14 mouse cellular contexts compared by ENCODE assay signal in genomic region chr17:27627451-27627850, GRCm38 (mm10). TPM values are rescaled to one million over a fixed set of nuclear protein-coding genes. Genes with fewer than 3 reads are reported as not detected.
DNase-seq lines count a peak whose midpoint lies in the region; ATAC-seq and TF ChIP-seq lines count a peak whose summit lies in the region.
"Had no signal": no experiment of that assay in that cellular context is flagged by ENCODE, and none has a peak within 500 bp of the region (broad histone marks: within the 10 kb centered on the region; RNA-seq: fewer than 3 reads in every experiment).

No protein-coding gene starts in this region.

- TF ChIP-seq POLR2A in liver, adult 2 months (IDR thresholded peaks at IDR 0.05; ENCODE audit: extremely low read depth, insufficient read depth, low read length) = no peak

- H3K4me1 ChIP-seq in liver, adult 2 months (ENCODE audit: control insufficient read depth, insufficient read depth, low read length) = peaks cover 6% of the 10 kb centered on the region; the same call in 1 of the 2 replicates
- H3K4me1 ChIP-seq in liver, embryonic 11.5 days (replicated peaks; ENCODE audit: control insufficient read depth, insufficient read depth, low read length) = peaks cover 15% of the 10 kb centered on the region
- peaks cover 29% of the 10 kb centered on the region for H3K4me1 ChIP-seq in heart, embryonic 10.5 days

- peaks cover 5% of the 10 kb centered on the region; the same call in 1 of the 2 replicates for H3K79me2 ChIP-seq in liver, adult 2 months (ENCODE audit: control insufficient read depth, insufficient read depth, low read length)

- peak; percentile 70 for TF ChIP-seq CTCF in liver, adult 2 months (IDR thresholded peaks at IDR 0.05; ENCODE audit: low read depth, low read length)

- 11% methylated on average over 5 of the region's 5 CpGs for WGBS in liver, adult 2 months
- 49% methylated on average over 5 of the region's 5 CpGs for WGBS in liver, embryonic 11.5 days
- 39% methylated on average over 5 of the region's 5 CpGs for WGBS in heart, embryonic 10.5 days

- peaks cover 9% of the 10 kb centered on the region for H3K36me3 ChIP-seq in liver, adult 2 months (ENCODE audit: control insufficient read depth, insufficient read depth, low read length)
- H3K36me3 ChIP-seq in liver, embryonic 11.5 days (ENCODE audit: control insufficient read depth, insufficient read depth, low read length) = peaks cover 22% of the 10 kb centered on the region
- H3K36me3 ChIP-seq in heart, embryonic 10.5 days = peaks cover 35% of the 10 kb centered on the region

- peak overlapping the region; percentile 40; the same call in 1 of the 2 replicates for H3K27ac ChIP-seq in liver, adult 2 months (replicated peaks; ENCODE audit: insufficient read depth, low read depth, low read length)
- H3K27ac ChIP-seq in liver, embryonic 11.5 days (ENCODE audit: low read depth, low read length) = no peak overlapping the region
- H3K27ac ChIP-seq in heart, embryonic 10.5 days = no peak overlapping the region
- H3K27ac ChIP-seq: liver, embryonic 13.5 days had no signal

- H3K4me2 ChIP-seq in liver, embryonic 11.5 days = no peak overlapping the region
- H3K4me2 ChIP-seq: liver, embryonic 13.5 days had no signal

- DNase-seq in CD4-positive, CD25-positive, alpha-beta regulatory T cell, adult 2 months (ENCODE audit: low read depth, low spot score) = peak; percentile 61
- DNase-seq in liver, adult 2 months (ENCODE audit: extremely low read depth, low read depth, low spot score) = peak; percentile 82
- no peak for DNase-seq in liver, embryonic 11.5 days (ENCODE audit: low spot score)
- peak; percentile 49 for DNase-seq in A20 (ENCODE audit: low read depth, low spot score)
- peak; percentile 74 to 79 for DNase-seq in kidney, adult 8-10 months
- DNase-seq in heart, embryonic 10.5 days (ENCODE audit: low spot score) = no peak
- DNase-seq: cerebellum, postnatal 36 days; gastrocnemius, postnatal 36 days; heart, postnatal 14 days; liver, embryonic 13.5 days; thymus, adult 18-20 months had no signal

- H3K9me3 ChIP-seq in liver, embryonic 11.5 days (ENCODE audit: control insufficient read depth, low read length) = no peaks in the 10 kb centered on the region
- no peaks in the 10 kb centered on the region for H3K9me3 ChIP-seq in heart, embryonic 10.5 days
- H3K9me3 ChIP-seq: liver, embryonic 13.5 days had no signal

- H3K9ac ChIP-seq in liver, adult 2 months (ENCODE audit: low read depth, low read length) = no peak overlapping the region
- no peak overlapping the region for H3K9ac ChIP-seq in liver, embryonic 11.5 days (ENCODE audit: low read depth, low read length)
- H3K9ac ChIP-seq: liver, embryonic 13.5 days had no signal

- no peak overlapping the region for H3K4me3 ChIP-seq in liver, adult 2 months (ENCODE audit: insufficient read depth, low read depth, low read length)
- no peak overlapping the region for H3K4me3 ChIP-seq in liver, embryonic 11.5 days (ENCODE audit: low read depth, low read length)
- no peak overlapping the region for H3K4me3 ChIP-seq in heart, embryonic 10.5 days
- H3K4me3 ChIP-seq: liver, embryonic 13.5 days had no signal

- H3K27me3 ChIP-seq in liver, adult 2 months (ENCODE audit: control insufficient read depth, insufficient read depth, low read length) = no peaks in the 10 kb centered on the region
- H3K27me3 ChIP-seq in liver, embryonic 11.5 days (replicated peaks; ENCODE audit: control insufficient read depth, insufficient read depth, low read length) = no peaks in the 10 kb centered on the region
- no peaks in the 10 kb centered on the region for H3K27me3 ChIP-seq in heart, embryonic 10.5 days (ENCODE audit: insufficient read depth, poor library complexity, severe bottlenecking)
- H3K27me3 ChIP-seq: liver, embryonic 13.5 days had no signal

- no peak for ATAC-seq in CD4-positive, CD25-positive, alpha-beta regulatory T cell, adult 4 months
- no peak for ATAC-seq in liver, embryonic 11.5 days (replicated peaks; ENCODE audit: low FRiP score)
- ATAC-seq in monocyte, adult 5-6 weeks (replicated peaks; ENCODE audit: insufficient number of reproducible peaks, low FRiP score, low TSS enrichment, poor library complexity, severe bottlenecking) = no peak

RNA-seq across cellular contexts. Expression of gene Nudt3, which starts 4.2 kb away (rescaled TPM):
- 10 to 100 TPM; 14.5 to 27.5 TPM for polyA plus RNA-seq in CD4-positive, CD25-positive, alpha-beta regulatory T cell, adult 4 months (2017; shearing (Covaris generic))
- total RNA-seq in liver, adult 2 months (2014; rRNA removed) = 19.5 and 21.1 TPM in 2 replicates
- polyA plus RNA-seq in liver, adult 2 months (2012; rRNA removed) = 23.5 and 25.5 TPM in 2 replicates
- polyA plus RNA-seq in liver, embryonic 11.5 days (2014; fragmentation: Nextera tagmentation; extraction: Ambion mirVana) = 19.6 and 26.1 TPM in 2 replicates
- polyA plus RNA-seq in heart, embryonic 10.5 days (2016; fragmentation: Nextera tagmentation; extraction: Ambion mirVana) = 89.7 and 107 TPM in 2 replicates
- total RNA-seq in monocyte, adult 5-6 weeks (2017) = 74.6 to 166 TPM (median 113 TPM) in 3 replicates

RNA-seq across cellular contexts. Expression of gene RPS10-NUDT3, which starts 7.6 kb away (rescaled TPM):
- not detected for polyA plus RNA-seq in CD4-positive, CD25-positive, alpha-beta regulatory T cell, adult 4 months (2017; shearing (Covaris generic))
- total RNA-seq in liver, adult 2 months (2014; rRNA removed) = not detected in 2 replicates
- not detected in 2 replicates for polyA plus RNA-seq in liver, adult 2 months (2012; rRNA removed)
- polyA plus RNA-seq in liver, embryonic 11.5 days (2014; fragmentation: Nextera tagmentation; extraction: Ambion mirVana) = not detected in 2 replicates
- polyA plus RNA-seq in heart, embryonic 10.5 days (2016; fragmentation: Nextera tagmentation; extraction: Ambion mirVana) = not detected in 2 replicates
- total RNA-seq in monocyte, adult 5-6 weeks (2017) = not detected in 3 replicates
- total RNA-seq: gastrocnemius, postnatal 36 days; heart, postnatal 14 days had no signal
- polyA plus RNA-seq: brain, embryonic 14.5 days; liver, embryonic 13.5 days had no signal

RNA-seq across cellular contexts. Expression of gene Rps10, which starts 9.0 kb away (rescaled TPM):
- polyA plus RNA-seq in CD4-positive, CD25-positive, alpha-beta regulatory T cell, adult 4 months (2017; shearing (Covaris generic)) = 1,000 to 10,000 TPM; 1,603 to 1,674 TPM
- 416 and 461 TPM in 2 replicates for total RNA-seq in liver, adult 2 months (2014; rRNA removed)
- 407 and 437 TPM in 2 replicates for polyA plus RNA-seq in liver, adult 2 months (2012; rRNA removed)
- 1,138 and 1,235 TPM in 2 replicates for polyA plus RNA-seq in liver, embryonic 11.5 days (2014; fragmentation: Nextera tagmentation; extraction: Ambion mirVana)
- polyA plus RNA-seq in heart, embryonic 10.5 days (2016; fragmentation: Nextera tagmentation; extraction: Ambion mirVana) = 629 and 734 TPM in 2 replicates
- 1,083 to 1,310 TPM (median 1,165 TPM) in 3 replicates for total RNA-seq in monocyte, adult 5-6 weeks (2017)

RNA-seq across cellular contexts. Expression of gene Pacsin1, which starts 27.9 kb away (rescaled TPM):
- polyA plus RNA-seq in CD4-positive, CD25-positive, alpha-beta regulatory T cell, adult 4 months (2017; shearing (Covaris generic)) = 10 to 100 TPM; 36.5 to 37.2 TPM
- 0.27 TPM in 1 of 2 replicates, not detected in the other for total RNA-seq in liver, adult 2 months (2014; rRNA removed)
- polyA plus RNA-seq in liver, adult 2 months (2012; rRNA removed) = 0.16 and 0.23 TPM in 2 replicates
- polyA plus RNA-seq in liver, embryonic 11.5 days (2014; fragmentation: Nextera tagmentation; extraction: Ambion mirVana) = 0.71 and 0.75 TPM in 2 replicates
- 2.1 and 3.3 TPM in 2 replicates for polyA plus RNA-seq in heart, embryonic 10.5 days (2016; fragmentation: Nextera tagmentation; extraction: Ambion mirVana)
- 1.8 TPM in 1 of 3 replicates, not detected in the others for total RNA-seq in monocyte, adult 5-6 weeks (2017)

Comparison
In these comparisons a context has a peak if more than half of its experiments do, and no peak if none do; other contexts are left out.
1. DNase-seq: peak in CD4-positive, CD25-positive, alpha-beta regulatory T cell, adult 2 months (single experiment), liver, adult 2 months (single experiment), A20 (single experiment) and kidney, adult 8-10 months (2 of 2); none in liver, embryonic 11.5 days (single experiment) and heart, embryonic 10.5 days (single experiment).